Mouse (Mus musculus) left cerebral cortex, adult 6 months (tissue): ENCODE results near the gene Sec31b. TPM values are rescaled to one million over a fixed set of nuclear protein-coding genes. Genes with fewer than 3 reads are reported as not detected.

ENCODE experiments used
- long read RNA-seq, 2 experiments: library from polyadenylated mRNA; unstranded; transcript quantifications; one replicate each; pipeline ENCODE4 v2.0.0; 2019 to 2020
- polyA plus RNA-seq: library from polyadenylated mRNA; unstranded; fragments of <200 nt; fragmentation: Nextera tagmentation; gene quantifications from 2 replicates; pipeline ENCODE4 v1.2.3, GENCODE M21; 2021

Gene Sec31b
- 0.04 TPM in 1 of 2 replicates, not detected in the other for polyA plus RNA-seq
- long read RNA-seq, experiment 1: 0 reads
- long read RNA-seq, experiment 2, partial matches to known transcripts: 1 of 1 reads
- long read RNA-seq, experiment 2, other reads (novel, unspliced or antisense): 0 of 1 reads

DNA sequence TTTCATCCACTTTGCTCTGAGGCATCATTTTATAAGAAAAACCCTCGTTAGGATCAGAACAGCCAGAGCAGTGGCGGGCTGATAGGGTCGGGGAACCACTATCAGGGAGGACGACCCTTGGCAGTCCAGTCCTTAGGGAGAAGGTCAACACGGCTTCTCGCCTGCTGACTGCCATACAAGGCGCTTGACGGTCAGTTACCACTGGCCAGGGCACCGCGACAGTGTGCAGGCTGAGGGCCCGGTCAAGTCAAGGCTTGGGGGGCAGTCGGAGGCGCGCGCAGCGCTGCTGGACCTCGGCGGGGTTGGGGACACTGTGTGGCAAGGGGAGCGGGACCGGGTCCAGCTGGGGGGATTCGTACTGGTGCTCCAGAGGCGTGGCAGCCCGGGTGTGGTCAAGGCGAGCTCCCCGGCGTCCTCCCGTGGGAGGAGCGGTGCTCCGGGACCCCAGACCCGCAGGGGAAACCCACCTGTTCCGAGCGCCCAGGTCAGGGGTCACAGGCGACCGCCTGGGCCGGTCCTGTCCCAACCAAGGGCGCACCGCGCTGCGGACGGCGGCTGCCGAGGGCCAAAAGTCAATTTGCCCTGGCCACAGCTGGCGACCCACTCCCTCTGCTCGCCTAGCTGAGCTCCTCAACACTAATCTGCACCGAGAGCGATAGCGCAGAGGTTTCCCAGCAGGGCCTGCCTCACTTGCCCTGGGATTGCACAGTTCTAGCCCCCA is at the start of gene Sec31b:
Gene Sec31b, minus strand, starts transcription at position 544 of the 721 bp plus-strand sequence.

DNA sequence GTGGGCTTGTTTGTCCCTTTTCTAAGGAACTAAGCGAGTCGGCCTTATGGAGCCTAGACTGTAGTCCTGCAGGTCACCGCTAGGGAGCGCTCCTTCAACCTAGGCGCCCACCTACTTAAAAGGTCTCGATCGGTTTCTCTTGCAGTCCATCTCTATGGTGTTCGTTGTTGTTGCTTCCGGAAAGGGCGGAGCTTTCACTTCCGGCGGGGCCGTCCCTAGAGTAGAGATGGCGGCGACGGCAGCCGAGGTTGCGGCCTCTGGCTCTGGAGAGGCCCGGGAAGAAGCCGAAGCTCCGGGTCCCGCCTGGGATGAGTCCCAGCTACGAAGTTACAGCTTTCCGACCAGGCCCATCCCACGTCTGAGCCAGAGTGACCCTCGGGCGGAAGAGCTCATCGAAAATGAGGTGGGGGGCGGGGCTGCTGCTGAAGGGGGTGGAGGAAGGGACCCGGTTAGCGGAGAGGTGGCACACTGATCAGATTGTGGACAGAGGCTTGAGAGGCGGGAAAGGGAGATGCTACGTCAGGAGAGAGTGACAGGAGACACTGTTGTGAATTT is 17.1 kb upstream of the Sec31b start, which contains the start of gene Hif1an:
Gene Hif1an, plus strand, starts transcription at position 199 of the 555 bp plus-strand sequence.

DNA sequence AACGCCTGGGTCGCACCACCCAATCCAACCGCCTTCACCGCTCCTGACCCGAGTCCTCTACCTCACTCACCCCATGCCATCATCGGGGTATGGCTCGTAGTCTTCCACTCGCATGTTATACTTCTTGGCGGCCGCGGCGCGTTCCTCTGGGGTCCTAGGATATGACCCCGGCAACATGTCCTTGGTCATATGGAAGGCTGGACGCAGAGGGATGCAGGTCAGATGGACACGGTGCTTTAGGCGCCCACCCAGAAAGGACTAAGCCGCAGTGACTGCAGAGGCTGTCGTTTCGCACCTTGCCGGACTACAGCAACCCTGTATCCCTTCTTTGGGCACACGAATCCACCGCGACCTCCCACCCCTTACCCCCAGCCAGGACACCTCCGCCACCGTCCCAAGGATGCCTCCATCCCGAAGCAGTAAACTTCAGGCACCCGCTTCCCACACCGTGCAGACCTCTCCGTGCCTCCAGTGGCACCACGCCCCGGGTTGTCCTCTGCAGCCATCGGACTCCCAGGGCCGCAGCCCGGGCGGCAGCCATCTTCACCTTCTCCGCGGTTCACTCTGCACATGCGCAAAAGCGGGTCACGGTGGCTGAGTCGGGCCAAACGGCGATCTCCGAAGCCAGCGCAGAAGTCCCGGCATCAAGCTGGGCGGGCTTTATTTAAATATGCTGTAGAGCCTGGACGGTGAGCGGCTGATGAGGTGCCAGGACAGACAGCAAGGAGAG is 9.4 kb upstream of the Sec31b start, which contains the start of gene Ndufb8:
Gene Ndufb8, minus strand, starts transcription at position 580 of the 730 bp plus-strand sequence.

DNA sequence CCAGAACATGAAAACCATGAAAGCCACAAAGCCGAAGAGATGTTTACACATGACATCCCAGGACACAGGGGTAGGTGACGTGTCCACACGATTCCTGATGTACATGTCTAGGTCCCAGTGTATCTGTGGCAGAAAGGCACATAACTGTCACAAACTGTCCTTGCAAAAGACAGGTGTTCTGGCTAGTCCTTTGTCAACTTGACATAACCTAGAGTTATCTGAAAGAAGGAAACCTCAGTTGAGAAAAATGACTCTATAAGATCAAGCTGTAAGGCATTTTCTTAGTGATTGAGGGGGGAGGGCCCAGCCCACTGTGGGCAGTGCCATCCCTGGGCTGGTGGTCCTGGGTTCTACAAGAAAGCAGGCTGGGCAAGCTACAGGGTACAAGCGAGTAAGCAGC is 7.1 kb upstream of the Sec31b start, which contains the start of gene Gm20538:
Gene Gm20538, minus strand, starts transcription at position 101 of the 400 bp plus-strand sequence.

GRCm38 (mm10) chr19:44493128-44493527 is 52.5 kb downstream of the Sec31b start, which contains the start of gene Wnt8b:
Wnt8b (plus strand) TSS chr19:44493472.

Other genes starting within 250 kb of the Sec31b start
- 0.13 and 0.24 TPM in 2 replicates for gene Scd4, start 212.8 kb downstream of the Sec31b start, polyA plus RNA-seq
- gene Scd1, start 138.0 kb downstream of the Sec31b start, polyA plus RNA-seq: 19.2 and 22.1 TPM in 2 replicates
- 0.11 TPM in 2 replicates for gene Wnt8b, start 52.4 kb downstream of the Sec31b start, polyA plus RNA-seq
- not detected in 2 replicates for gene Gm20538, start 7.0 kb upstream of the Sec31b start, polyA plus RNA-seq
- 1,093 and 1,257 TPM in 2 replicates for gene Ndufb8, start 9.6 kb upstream of the Sec31b start, polyA plus RNA-seq
- gene Hif1an, start 17.0 kb upstream of the Sec31b start, polyA plus RNA-seq: 3.7 and 5.0 TPM in 2 replicates
- gene Pax2, start 210.2 kb upstream of the Sec31b start, polyA plus RNA-seq: 0.06 and 0.16 TPM in 2 replicates